Mouse (Mus musculus): ENCODE results near the gene Serpina3a.

Gene Serpina3a

GRCm38 (mm10) chr12:104142427-104142826 is 29.9 kb downstream of the Serpina3a start:
- DNase-seq (ENCODE audit: inconsistent ontology term) = no peak

DNA sequence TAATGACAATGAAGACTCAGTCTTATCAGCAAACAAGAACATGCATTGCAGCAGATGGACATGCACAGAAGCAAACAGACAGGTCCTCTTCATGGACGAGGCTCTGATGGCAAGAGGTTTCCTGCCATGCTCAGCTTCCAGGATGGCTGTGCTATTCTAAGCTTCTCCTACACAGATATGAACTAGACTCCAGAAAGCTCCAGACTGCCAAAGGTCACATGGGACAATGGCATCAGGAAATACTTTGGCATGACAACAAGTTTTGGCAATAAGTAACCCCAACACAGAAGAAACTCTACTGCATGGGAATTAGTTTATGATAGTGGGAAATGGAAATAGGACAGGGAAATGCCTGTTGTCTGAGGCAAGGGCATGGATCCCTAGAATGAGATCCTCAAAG is 30.8 kb downstream of the Serpina3a start:
- no peak for DNase-seq (ENCODE audit: inconsistent ontology term)

- DNase-seq (ENCODE audit: inconsistent ontology term) = no peak
Observed at GRCm38 (mm10) chr12:104145571-104145970, 33.0 kb downstream of the Serpina3a start.

DNA sequence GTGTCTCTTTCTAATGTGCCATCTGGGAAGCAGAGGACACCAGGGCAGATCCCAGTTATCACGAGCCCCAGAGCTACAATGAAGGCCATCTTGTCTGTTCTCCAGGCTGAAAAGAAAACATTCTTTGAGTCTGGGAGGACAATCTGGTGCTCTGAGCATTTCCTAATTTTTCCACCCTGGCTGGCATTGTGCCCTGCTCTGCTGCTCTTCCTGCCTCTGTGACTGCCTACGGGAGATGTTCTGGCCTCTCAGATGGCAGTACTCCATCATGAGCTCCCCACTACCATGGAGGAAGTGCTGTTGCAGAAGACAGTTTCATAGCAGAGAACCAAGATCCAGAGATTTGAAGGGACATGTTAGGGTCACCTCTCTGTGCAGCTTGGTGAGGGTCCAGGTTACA is 39.5 kb downstream of the Serpina3a start:
- DNase-seq (ENCODE audit: inconsistent ontology term) = no peak

DNA sequence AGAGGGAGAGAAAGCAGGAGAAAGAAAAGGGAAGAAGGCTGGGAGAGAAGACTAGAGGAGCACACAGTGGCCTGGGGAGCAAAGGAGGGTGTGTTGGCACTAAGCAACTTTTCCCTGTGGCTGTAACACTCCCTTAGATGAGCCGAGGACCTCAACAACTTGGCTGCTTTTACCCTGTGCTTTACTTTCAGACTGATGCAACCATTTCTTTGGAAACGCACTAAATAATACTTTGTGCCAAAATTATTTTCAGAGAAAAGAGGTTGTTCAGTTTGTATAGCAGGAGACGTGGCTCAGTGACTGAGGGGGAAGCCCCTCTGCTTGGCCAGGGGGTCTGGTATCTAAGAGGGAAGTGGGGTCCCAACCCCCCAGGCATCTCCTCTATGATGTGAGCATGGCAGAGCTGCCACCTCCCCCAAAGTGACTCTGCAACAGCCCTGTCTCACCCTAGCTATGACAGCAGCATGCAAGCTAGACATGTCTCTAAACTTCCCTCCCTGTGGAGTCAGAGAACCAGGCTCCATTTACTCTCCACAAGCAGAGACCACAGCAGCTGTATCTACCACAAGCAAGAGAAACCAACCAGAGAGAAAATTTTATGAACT is 40.6 kb downstream of the Serpina3a start:
- DNase-seq (ENCODE audit: inconsistent ontology term) = no peak

- DNase-seq (ENCODE audit: inconsistent ontology term) = no peak
Observed at GRCm38 (mm10) chr12:104153656-104154055, 41.1 kb downstream of the Serpina3a start, which contains the start of gene Serpina3c. TSS of gene Serpina3c (minus strand) at chr12:104153870.
